Mouse (Mus musculus) forebrain, embryonic 10.5 days (tissue): ENCODE data around the gene Ugt2b1. TPM values are rescaled to one million over a fixed set of nuclear protein-coding genes. Genes with fewer than 3 reads are reported as not detected.
"Not testable (repeated sequence)": the region's sequence is repeated elsewhere in the genome, so short reads cannot be mapped to it uniquely, and the experiment has no call there.

ENCODE experiments used
- DNase-seq: peaks from one replicate; pipeline ENCODE4 v3.0.0-alpha.2; 2017; ENCODE audit warnings: low spot score; ENCODE audit errors: extremely low spot score
- H3K27ac ChIP-seq: fragments of 300-500 bp; sonication (generic); 2 replicates; pipeline ENCODE4 v1.5.1; 2016; ENCODE audit warnings: mild to moderate bottlenecking
- H3K27me3 ChIP-seq: fragments of 300-500 bp; sonication (generic); 2 replicates; pipeline ENCODE4 v1.6.1; 2016; ENCODE audit warnings: mild to moderate bottlenecking; ENCODE audit not compliant: poor library complexity, severe bottlenecking
- H3K36me3 ChIP-seq: fragments of 300-500 bp; sonication (generic); replicated peaks from 2 replicates; pipeline ENCODE4 v1.6.1; 2016; ENCODE audit warnings: mild to moderate bottlenecking, moderate library complexity
- H3K4me1 ChIP-seq: fragments of 300-500 bp; sonication (generic); 2 replicates; pipeline ENCODE4 v1.6.1; 2016
- H3K4me3 ChIP-seq: fragments of 300-500 bp; sonication (generic); 2 replicates; pipeline ENCODE4 v1.5.1; 2016; ENCODE audit warnings: mild to moderate bottlenecking, moderate library complexity
- H3K9me3 ChIP-seq: fragments of 300-500 bp; sonication (generic); 2 replicates; pipeline ENCODE4 v1.6.1; 2016; ENCODE audit warnings: mild to moderate bottlenecking, moderate library complexity
- WGBS: fragments of 180-500 bp; shearing (Covaris S2); methylation state at CpG from one replicate; pipeline ENCODE4 v1.1.7; 2016; 5-methylcytosine and 5-hydroxymethylcytosine counted together
- polyA plus RNA-seq: library from polyadenylated mRNA; unstranded; fragments of >200 nt; fragmentation: Nextera tagmentation; extraction: Ambion mirVana; gene quantifications from 2 replicates; pipeline ENCODE4 v1.2.1, GENCODE M21; 2016

The Ugt2b1 gene
- not detected in 2 replicates for polyA plus RNA-seq

GRCm38 (mm10) chr5:86926426-86926825 is at the start of gene Ugt2b1:
Ugt2b1 (minus strand) TSS chr5:86926530.
- H3K4me3 ChIP-seq = no peak within 1 kb of the TSS
- no peaks in the 10 kb centered on the region for H3K27me3 ChIP-seq
- WGBS = 84% methylated on average over 2 of the region's 2 CpGs
- no peaks in the 10 kb centered on the region for H3K4me1 ChIP-seq
- no peak for DNase-seq
- H3K9me3 ChIP-seq = no peaks in the 10 kb centered on the region
- no peak within 1 kb of the TSS for H3K27ac ChIP-seq
- no peaks in the 10 kb centered on the region for H3K36me3 ChIP-seq

GRCm38 (mm10) chr5:86967271-86967670 is 40.9 kb upstream of the Ugt2b1 start:
- not testable (repeated sequence) for H3K27me3 ChIP-seq, H3K4me3 ChIP-seq, H3K27ac ChIP-seq, H3K36me3 ChIP-seq, DNase-seq, H3K9me3 ChIP-seq, H3K4me1 ChIP-seq
- WGBS = 93% methylated on average over 5 of the region's 5 CpGs

GRCm38 (mm10) chr5:86962849-86963248 is 36.5 kb upstream of the Ugt2b1 start:
- not testable (repeated sequence) for H3K9me3 ChIP-seq, DNase-seq, H3K27me3 ChIP-seq, H3K4me1 ChIP-seq, H3K27ac ChIP-seq, H3K4me3 ChIP-seq, H3K36me3 ChIP-seq
- 90% methylated on average over 1 of the region's 1 CpGs for WGBS

- H3K27me3 ChIP-seq = no peaks in the 10 kb centered on the region
- H3K4me3 ChIP-seq = no peak overlapping the region
- 91% methylated on average over 3 of the region's 3 CpGs for WGBS
- no peaks in the 10 kb centered on the region for H3K9me3 ChIP-seq
- H3K36me3 ChIP-seq = no peaks in the 10 kb centered on the region
- DNase-seq = no peak
- H3K27ac ChIP-seq = no peak overlapping the region
- H3K4me1 ChIP-seq = no peaks in the 10 kb centered on the region
Measured at GRCm38 (mm10) chr5:86961587-86962358, 35.4 kb upstream of the Ugt2b1 start.

- Histone ChIP-seq H3K9me3 (no peaks in the 10 kb centered on the region), H3K27me3 (no peaks in the 10 kb centered on the region), H3K4me1 (no peaks in the 10 kb centered on the region), H3K36me3 (no peaks in the 10 kb centered on the region), H3K4me3 (no peak overlapping the region), H3K27ac (no peak overlapping the region)
- WGBS = 93% methylated on average over 3 of the region's 3 CpGs
- no peak for DNase-seq
Measured at GRCm38 (mm10) chr5:86960504-86960903, 34.2 kb upstream of the Ugt2b1 start.

- Histone ChIP-seq H3K4me1 (no peaks in the 10 kb centered on the region), H3K4me3 (no peak overlapping the region), H3K36me3 (no peaks in the 10 kb centered on the region), H3K27ac (no peak overlapping the region), H3K9me3 (no peaks in the 10 kb centered on the region), H3K27me3 (no peaks in the 10 kb centered on the region)
- DNase-seq = no peak
- 91% methylated on average over 2 of the region's 2 CpGs for whole genome bisulfite sequencing
Measured at GRCm38 (mm10) chr5:86942111-86942510, 15.8 kb upstream of the Ugt2b1 start.

GRCm38 (mm10) chr5:86920661-86921233 is 5.6 kb downstream of the Ugt2b1 start:
- DNase-seq = no peak
- Histone ChIP-seq H3K4me1 (no peaks in the 10 kb centered on the region), H3K4me3 (no peak overlapping the region), H3K27ac (no peak overlapping the region), H3K36me3 (no peaks in the 10 kb centered on the region), H3K27me3 (no peaks in the 10 kb centered on the region), H3K9me3 (no peaks in the 10 kb centered on the region)
- 80% methylated on average over 3 of the region's 3 CpGs for WGBS

- Histone ChIP-seq H3K27ac (no peak overlapping the region), H3K4me1 (no peaks in the 10 kb centered on the region), H3K36me3 (no peaks in the 10 kb centered on the region), H3K4me3 (no peak overlapping the region), H3K9me3 (no peaks in the 10 kb centered on the region), H3K27me3 (no peaks in the 10 kb centered on the region)
- DNase-seq = no peak
- WGBS = 85% methylated on average over 3 of the region's 3 CpGs
Measured at GRCm38 (mm10) chr5:86911357-86912099, 14.8 kb downstream of the Ugt2b1 start.

- no peak for DNase-seq
- H3K4me1 ChIP-seq = no peaks in the 10 kb centered on the region
- no peaks in the 10 kb centered on the region for H3K27me3 ChIP-seq
- 78% methylated on average over 1 of the region's 1 CpGs for whole genome bisulfite sequencing
- H3K27ac ChIP-seq = no peak overlapping the region
- H3K36me3 ChIP-seq = no peaks in the 10 kb centered on the region
- H3K9me3 ChIP-seq = no peaks in the 10 kb centered on the region
- H3K4me3 ChIP-seq = no peak overlapping the region
Measured at GRCm38 (mm10) chr5:86910770-86911169, 15.6 kb downstream of the Ugt2b1 start.

- no peaks in the 10 kb centered on the region for H3K9me3 ChIP-seq
- WGBS = 74% methylated on average over 1 of the region's 1 CpGs
- no peaks in the 10 kb centered on the region for H3K4me1 ChIP-seq
- DNase-seq = no peak
- H3K36me3 ChIP-seq = no peaks in the 10 kb centered on the region
- H3K27me3 ChIP-seq = no peaks in the 10 kb centered on the region
- no peak within 1 kb of the TSS for H3K27ac ChIP-seq
- H3K4me3 ChIP-seq = no peak within 1 kb of the TSS
Measured at GRCm38 (mm10) chr5:86906758-86907157, 19.6 kb downstream of the Ugt2b1 start, which contains the start of gene Ugt2b34. Ugt2b34 (minus strand) TSS chr5:86906937.

- Histone ChIP-seq H3K4me1 (no peaks in the 10 kb centered on the region), H3K27me3 (no peaks in the 10 kb centered on the region), H3K36me3 (no peaks in the 10 kb centered on the region), H3K9me3 (no peaks in the 10 kb centered on the region), H3K27ac (no peak overlapping the region), H3K4me3 (no peak overlapping the region)
- 90% methylated on average over 1 of the region's 1 CpGs for WGBS
- no peak for DNase-seq
Measured at GRCm38 (mm10) chr5:86889933-86890332, 36.4 kb downstream of the Ugt2b1 start.

GRCm38 (mm10) chr5:86888420-86888819 is 37.9 kb downstream of the Ugt2b1 start:
- no peaks in the 10 kb centered on the region for H3K4me1 ChIP-seq
- H3K4me3 ChIP-seq = no peak overlapping the region
- no peaks in the 10 kb centered on the region for H3K36me3 ChIP-seq
- H3K9me3 ChIP-seq = no peaks in the 10 kb centered on the region
- no peak overlapping the region for H3K27ac ChIP-seq
- H3K27me3 ChIP-seq = no peaks in the 10 kb centered on the region
- WGBS = 84% methylated on average over 1 of the region's 1 CpGs
- no peak for DNase-seq

- WGBS = 95% methylated on average over 1 of the region's 1 CpGs
- H3K36me3 ChIP-seq = no peaks in the 10 kb centered on the region
- H3K4me3 ChIP-seq = no peak overlapping the region
- no peak for DNase-seq
- no peaks in the 10 kb centered on the region for H3K4me1 ChIP-seq
- no peak overlapping the region for H3K27ac ChIP-seq
- H3K27me3 ChIP-seq = no peaks in the 10 kb centered on the region
- H3K9me3 ChIP-seq = no peaks in the 10 kb centered on the region
Measured at GRCm38 (mm10) chr5:86887081-86887480, 39.2 kb downstream of the Ugt2b1 start.
